Mouse (Mus musculus) lung, postnatal 10 days (tissue): ENCODE data around the gene Insig2.

Experiments
- DNase-seq: peaks from one replicate; pipeline ENCODE4 v3.0.0; 2021

The Insig2 gene

GRCm38 (mm10) chr1:121326591-121327343, 5.6 kb downstream of the Insig2 start:
- DNase-seq, result no peak

- DNase-seq, result no peak
These were observed 8.9 kb downstream of the Insig2 start for GRCm38 (mm10) chr1:121323501-121323900.

- no peak for DNase-seq
These were observed 17.5 kb downstream of the Insig2 start for GRCm38 (mm10) chr1:121314766-121315428.

DNA sequence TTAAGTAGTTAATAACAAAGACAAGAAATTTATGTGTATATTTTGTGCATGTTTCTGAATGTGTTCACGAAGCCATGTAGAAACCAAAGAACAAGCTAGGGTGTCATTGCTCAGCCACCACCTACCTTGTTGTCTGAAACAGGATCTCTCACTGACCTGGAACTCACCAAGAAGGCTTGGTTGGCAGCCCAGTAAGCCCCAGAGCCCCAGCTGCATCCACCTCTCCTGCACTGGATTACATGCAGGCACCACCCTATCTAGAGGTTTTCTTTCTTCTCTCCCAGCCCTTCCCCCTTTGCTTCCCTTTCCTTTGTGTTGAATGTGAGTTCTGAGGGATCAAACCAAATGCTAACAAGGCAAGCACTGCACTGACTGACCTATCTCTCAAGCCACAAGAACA, 19.2 kb downstream of the Insig2 start:
- DNase-seq, result no peak

DNA sequence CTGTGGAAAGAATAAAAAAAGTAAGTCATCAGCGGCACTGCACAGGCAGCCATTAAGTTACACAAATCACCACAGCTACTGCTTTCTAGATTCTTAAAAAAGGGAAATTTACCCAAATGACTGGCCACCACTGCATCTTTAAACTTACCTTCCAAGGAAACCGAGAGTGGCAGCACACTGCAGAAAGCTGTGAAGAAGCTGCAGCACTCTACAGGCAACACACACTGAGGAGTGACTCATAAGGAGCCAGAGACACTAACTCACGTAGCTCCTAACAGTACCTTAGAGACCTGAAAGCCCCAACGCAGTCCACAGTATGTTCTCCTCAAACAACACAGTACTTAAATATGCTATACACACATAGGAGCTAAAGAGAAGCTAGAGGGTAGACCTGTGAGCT, 20.1 kb downstream of the Insig2 start:
- DNase-seq, result no peak

DNA sequence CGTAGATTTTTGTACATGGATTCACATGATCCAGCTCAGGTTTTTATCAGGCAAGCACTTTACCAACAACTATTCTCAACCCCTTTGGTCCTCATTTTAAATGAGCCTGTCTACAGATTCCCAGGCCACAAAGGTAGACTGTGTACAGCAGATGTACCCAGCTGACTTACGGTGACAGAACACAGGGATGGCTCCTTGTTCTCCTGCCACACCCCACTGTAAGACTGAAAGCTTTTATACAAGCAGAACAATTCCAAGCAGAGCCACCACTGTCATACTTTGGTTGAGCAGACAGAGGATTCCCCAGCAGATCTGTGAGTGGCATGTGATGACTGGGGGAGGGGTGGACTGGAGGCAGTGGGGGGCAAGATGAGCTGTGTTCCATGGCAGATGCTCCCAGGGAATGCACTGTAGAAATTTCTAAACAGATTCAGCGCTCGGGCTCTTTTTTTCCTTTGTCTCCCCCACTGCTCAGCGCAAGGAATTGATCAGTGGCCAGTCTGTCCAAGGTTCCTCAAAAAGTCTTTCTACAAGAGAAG, 35.6 kb downstream of the Insig2 start:
- DNase-seq, result no peak

DNA sequence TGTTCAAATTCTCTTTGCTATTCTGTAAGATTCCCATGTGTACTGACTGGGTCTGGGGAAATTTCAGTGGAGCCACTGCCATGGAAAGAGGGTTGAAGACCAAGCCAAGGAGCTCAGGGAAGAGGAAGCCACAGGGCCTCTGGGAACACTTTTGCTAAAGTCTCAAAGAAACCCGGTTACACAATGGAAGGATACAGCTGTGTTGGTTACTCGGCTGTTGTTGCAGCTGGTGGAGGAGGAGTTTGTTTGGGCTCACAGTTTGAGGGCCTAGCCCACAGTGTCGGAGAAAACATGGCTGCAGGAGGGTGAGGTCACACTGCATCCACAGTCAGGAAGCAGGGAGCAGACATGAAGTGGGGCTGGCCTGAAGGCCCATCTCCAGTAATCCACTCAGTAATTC, 38.8 kb downstream of the Insig2 start:
- no peak for DNase-seq

DNA sequence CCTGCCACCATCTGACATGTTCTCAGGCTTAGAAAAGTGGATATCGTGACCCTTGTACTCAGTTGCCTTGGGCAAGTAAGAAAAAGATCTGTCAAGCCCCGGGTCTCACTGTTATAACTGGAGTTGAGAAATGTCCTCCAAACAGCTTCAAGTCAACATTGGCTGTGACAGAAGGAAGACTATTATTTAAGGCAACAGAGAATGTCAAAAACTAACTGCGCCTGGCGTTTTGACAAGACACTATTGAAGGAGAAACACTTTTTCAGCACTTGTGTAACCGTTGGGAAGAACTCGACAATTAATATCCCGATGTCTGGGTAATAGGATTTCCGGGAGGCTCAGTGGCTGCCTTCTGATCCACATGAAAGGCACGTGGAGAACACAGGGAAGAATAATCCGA, 41.5 kb downstream of the Insig2 start:
- no peak for DNase-seq

- DNase-seq, result no peak
These were observed 42.0 kb downstream of the Insig2 start for GRCm38 (mm10) chr1:121290340-121290739.

- no peak for DNase-seq
These were observed 48.2 kb downstream of the Insig2 start for GRCm38 (mm10) chr1:121284197-121284596.

DNA sequence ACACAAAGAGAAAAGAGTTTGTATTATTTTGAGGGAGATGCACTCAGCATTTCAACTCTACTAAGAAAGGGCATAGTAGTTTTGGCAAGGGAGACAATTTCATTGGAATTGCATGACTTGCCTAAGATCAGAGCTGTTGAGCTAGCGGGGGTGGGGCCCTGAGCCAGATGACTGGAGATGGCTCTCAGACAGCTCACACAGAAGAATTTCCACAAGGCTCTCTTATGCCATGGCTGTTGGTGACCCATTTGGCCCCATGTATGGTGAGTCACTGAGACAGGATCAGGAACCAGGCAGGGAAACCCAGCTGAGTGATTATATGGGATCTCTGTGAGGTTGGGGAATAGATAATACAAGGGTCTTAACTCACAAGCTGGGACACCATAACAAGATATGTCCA, 51.9 kb downstream of the Insig2 start:
- DNase-seq, result no peak

DNA sequence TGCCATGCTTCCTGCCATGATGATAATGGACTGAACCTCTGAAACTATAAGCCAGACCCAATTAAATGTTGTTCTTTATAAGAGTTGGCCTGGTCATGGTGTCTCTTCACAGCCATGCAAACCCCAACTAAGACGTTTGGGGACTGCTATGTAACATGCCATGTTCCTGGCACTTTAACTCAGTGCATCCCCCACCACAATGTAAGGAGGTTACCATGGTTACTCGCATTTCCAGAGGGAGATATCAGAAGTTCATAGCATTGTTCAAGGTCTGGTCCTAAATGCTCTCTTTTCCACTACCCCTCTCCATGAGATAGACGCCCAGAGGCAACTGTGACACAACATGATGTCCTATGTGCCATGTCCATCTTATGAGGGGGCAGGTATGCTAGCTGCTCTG, 54.0 kb downstream of the Insig2 start:
- no peak for DNase-seq

GRCm38 (mm10) chr1:121277466-121277865, 54.9 kb downstream of the Insig2 start:
- no peak for DNase-seq

GRCm38 (mm10) chr1:121275961-121276506, 56.4 kb downstream of the Insig2 start:
- DNase-seq, result no peak

- no peak for DNase-seq
These were observed 72.1 kb downstream of the Insig2 start for GRCm38 (mm10) chr1:121260171-121260741.
